Mouse (Mus musculus) hindbrain, embryonic 11.5 days (tissue): Measurements from ENCODE around the gene Wdr82. TPM values are rescaled to one million over a fixed set of nuclear protein-coding genes. Genes with fewer than 3 reads are reported as not detected.

Experiments
- ATAC-seq: fragments of 200-750 bp; cut with Nextera tagmentation; 2 replicates; pipeline ENCODE4 v1.8.0; 2017; ENCODE audit warnings: mild to moderate bottlenecking, moderate TSS enrichment, moderate library complexity; ENCODE audit not compliant: low FRiP score
- DNase-seq: peaks from one replicate; pipeline ENCODE4 v3.0.0-alpha.2; 2015; ENCODE audit warnings: low spot score
- H3K27ac ChIP-seq: fragments of 300-500 bp; sonication (generic); 2 replicates; pipeline ENCODE4 v1.5.1; 2014; ENCODE audit warnings: mild to moderate bottlenecking, low read depth, low read length
- H3K27me3 ChIP-seq: fragments of 300-500 bp; sonication (generic); 2 replicates; pipeline ENCODE4 v1.6.1; 2014; ENCODE audit warnings: mild to moderate bottlenecking, low read length, moderate library complexity, mixed read lengths; ENCODE audit not compliant: control insufficient read depth, insufficient read depth
- H3K36me3 ChIP-seq: fragments of 300-500 bp; sonication (generic); 2 replicates; pipeline ENCODE4 v1.6.1; 2014; ENCODE audit warnings: mild to moderate bottlenecking, low read length, moderate library complexity, mixed read lengths; ENCODE audit not compliant: control insufficient read depth, insufficient read depth
- H3K4me1 ChIP-seq: fragments of 300-500 bp; sonication (generic); replicated peaks from 2 replicates; pipeline ENCODE4 v1.6.1; 2014; ENCODE audit warnings: low read length, mixed read lengths; ENCODE audit not compliant: control insufficient read depth, insufficient read depth
- H3K4me2 ChIP-seq: fragments of 300-500 bp; sonication (generic); replicated peaks from 2 replicates; pipeline ENCODE4 v1.6.1; 2014; ENCODE audit warnings: mild to moderate bottlenecking, low read depth, low read length
- H3K4me3 ChIP-seq: fragments of 300-500 bp; sonication (generic); 2 replicates; pipeline ENCODE4 v1.5.1; 2014; ENCODE audit warnings: low read depth, low read length
- H3K9ac ChIP-seq: fragments of 300-500 bp; sonication (generic); 2 replicates; pipeline ENCODE4 v1.6.1; 2014; ENCODE audit warnings: low read depth, low read length
- H3K9me3 ChIP-seq: fragments of 300-500 bp; sonication (generic); 2 replicates; pipeline ENCODE4 v1.6.1; 2016; ENCODE audit warnings: low read length; ENCODE audit not compliant: control insufficient read depth
- WGBS: fragments of 180-500 bp; shearing (Covaris S2); extraction: QIAGEN DNeasy Blood & Tissue Kit; methylation state at CpG from one replicate; pipeline ENCODE4 v1.1.7; 2014; 5-methylcytosine and 5-hydroxymethylcytosine counted together
- polyA plus RNA-seq: library from polyadenylated mRNA; unstranded; fragments of >200 nt; fragmentation: Nextera tagmentation; extraction: Ambion mirVana; gene quantifications from 2 replicates; pipeline ENCODE4 v1.2.1, GENCODE M21; 2014

Gene Wdr82
- polyA plus RNA-seq, 1 experiment from 2014 or later = 32.8 TPM

- Histone ChIP-seq H3K36me3 (peaks cover 10% of the 10 kb centered on the region), H3K27me3 (no peaks in the 10 kb centered on the region), H3K27ac (no peak overlapping the region), H3K4me3 (no peak overlapping the region), H3K9ac (no peak overlapping the region), H3K9me3 (no peaks in the 10 kb centered on the region), H3K4me2 (no peak overlapping the region), H3K4me1 (no peaks in the 10 kb centered on the region)
- DNase-seq (no peak), ATAC-seq (no peak)
- WGBS = 93% methylated on average over 3 of the region's 3 CpGs
Observed at GRCm38 (mm10) chr9:106179964-106180363, 9.2 kb downstream of the Wdr82 start.

- Histone ChIP-seq H3K9me3 (no peaks in the 10 kb centered on the region), H3K4me3 (no peak overlapping the region), H3K4me2 (no peak overlapping the region), H3K9ac (no peak overlapping the region), H3K36me3 (peaks cover 18% of the 10 kb centered on the region), H3K27me3 (no peaks in the 10 kb centered on the region), H3K4me1 (no peaks in the 10 kb centered on the region), H3K27ac (no peak overlapping the region)
- DNase-seq = no peak
- WGBS = 95% methylated on average over 4 of the region's 4 CpGs
- ATAC-seq = no peak
Observed at GRCm38 (mm10) chr9:106182146-106182545, 11.4 kb downstream of the Wdr82 start.

- no peak overlapping the region for H3K27ac ChIP-seq
- no peak for DNase-seq
- peaks cover 30% of the 10 kb centered on the region for H3K36me3 ChIP-seq
- WGBS = 96% methylated on average over 5 of the region's 5 CpGs
- ATAC-seq = no peak
- no peak overlapping the region for H3K9ac ChIP-seq
- H3K4me2 ChIP-seq = no peak overlapping the region
- no peaks in the 10 kb centered on the region for H3K9me3 ChIP-seq
- H3K4me1 ChIP-seq = no peaks in the 10 kb centered on the region
- H3K4me3 ChIP-seq = no peak overlapping the region
- no peaks in the 10 kb centered on the region for H3K27me3 ChIP-seq
Observed at GRCm38 (mm10) chr9:106183996-106184395, 13.3 kb downstream of the Wdr82 start.

GRCm38 (mm10) chr9:106191355-106191754, 20.6 kb downstream of the Wdr82 start:
- ATAC-seq (no peak), DNase-seq (no peak)
- Histone ChIP-seq H3K4me2 (no peak overlapping the region), H3K36me3 (peaks cover 24% of the 10 kb centered on the region; the same call in 1 of the 2 replicates), H3K9ac (no peak overlapping the region), H3K9me3 (no peaks in the 10 kb centered on the region), H3K27ac (no peak overlapping the region), H3K4me3 (no peak overlapping the region), H3K4me1 (no peaks in the 10 kb centered on the region), H3K27me3 (no peaks in the 10 kb centered on the region)
- 90% methylated on average over 1 of the region's 1 CpGs for WGBS

GRCm38 (mm10) chr9:106192024-106192423, 21.3 kb downstream of the Wdr82 start:
- Histone ChIP-seq H3K36me3 (peaks cover 20% of the 10 kb centered on the region; the same call in 1 of the 2 replicates), H3K4me1 (no peaks in the 10 kb centered on the region), H3K4me3 (no peak overlapping the region), H3K27ac (no peak overlapping the region), H3K9me3 (no peaks in the 10 kb centered on the region), H3K9ac (no peak overlapping the region), H3K27me3 (no peaks in the 10 kb centered on the region), H3K4me2 (no peak overlapping the region)
- WGBS = 93% methylated on average over 8 of the region's 8 CpGs
- DNase-seq (no peak), ATAC-seq (no peak)

GRCm38 (mm10) chr9:106192998-106193397, 22.3 kb downstream of the Wdr82 start:
- H3K4me1 ChIP-seq = no peaks in the 10 kb centered on the region
- no peak overlapping the region for H3K27ac ChIP-seq
- no peak for ATAC-seq
- H3K27me3 ChIP-seq = no peaks in the 10 kb centered on the region
- no peak overlapping the region for H3K9ac ChIP-seq
- no peak for DNase-seq
- no peak overlapping the region for H3K4me2 ChIP-seq
- WGBS = 89% methylated on average over 1 of the region's 1 CpGs
- H3K36me3 ChIP-seq = peaks cover 15% of the 10 kb centered on the region; the same call in 1 of the 2 replicates
- H3K9me3 ChIP-seq = no peaks in the 10 kb centered on the region
- H3K4me3 ChIP-seq = no peak overlapping the region

GRCm38 (mm10) chr9:106193930-106194807, 23.4 kb downstream of the Wdr82 start:
- Histone ChIP-seq H3K27me3 (no peaks in the 10 kb centered on the region), H3K36me3 (peaks cover 7% of the 10 kb centered on the region; the same call in 1 of the 2 replicates), H3K9ac (no peak overlapping the region), H3K27ac (no peak overlapping the region), H3K4me3 (no peak overlapping the region), H3K9me3 (no peaks in the 10 kb centered on the region), H3K4me1 (no peaks in the 10 kb centered on the region; the same call in 1 of the 2 replicates), H3K4me2 (no peak overlapping the region)
- WGBS = 93% methylated on average over 8 of the region's 8 CpGs
- ATAC-seq (no peak), DNase-seq (no peak)

- H3K9ac ChIP-seq = no peak overlapping the region
- H3K9me3 ChIP-seq = no peaks in the 10 kb centered on the region
- 0 out of 2 replicates have a peak, but pooled peaks cover 3% of the 10 kb centered on the region for H3K36me3 ChIP-seq
- ATAC-seq = no peak
- no peak overlapping the region for H3K4me3 ChIP-seq
- H3K4me2 ChIP-seq = no peak overlapping the region
- no peak for DNase-seq
- H3K27ac ChIP-seq = no peak overlapping the region
- no peaks in the 10 kb centered on the region; the same call in 1 of the 2 replicates for H3K4me1 ChIP-seq
- H3K27me3 ChIP-seq = no peaks in the 10 kb centered on the region
- WGBS = 83% methylated on average over 8 of the region's 8 CpGs
Observed at GRCm38 (mm10) chr9:106195693-106196092, 25.0 kb downstream of the Wdr82 start.
